Mouse (Mus musculus): Measurements from ENCODE around the gene Urb2. TPM values are rescaled to one million over a fixed set of nuclear protein-coding genes. Genes with fewer than 3 reads are reported as not detected.
A peak's percentile ranks its signal among the peaks of the same experiment; 100 is the strongest.

Urb2 gene
- polyA plus RNA-seq, 1 experiment: 33.4 TPM

DNA sequence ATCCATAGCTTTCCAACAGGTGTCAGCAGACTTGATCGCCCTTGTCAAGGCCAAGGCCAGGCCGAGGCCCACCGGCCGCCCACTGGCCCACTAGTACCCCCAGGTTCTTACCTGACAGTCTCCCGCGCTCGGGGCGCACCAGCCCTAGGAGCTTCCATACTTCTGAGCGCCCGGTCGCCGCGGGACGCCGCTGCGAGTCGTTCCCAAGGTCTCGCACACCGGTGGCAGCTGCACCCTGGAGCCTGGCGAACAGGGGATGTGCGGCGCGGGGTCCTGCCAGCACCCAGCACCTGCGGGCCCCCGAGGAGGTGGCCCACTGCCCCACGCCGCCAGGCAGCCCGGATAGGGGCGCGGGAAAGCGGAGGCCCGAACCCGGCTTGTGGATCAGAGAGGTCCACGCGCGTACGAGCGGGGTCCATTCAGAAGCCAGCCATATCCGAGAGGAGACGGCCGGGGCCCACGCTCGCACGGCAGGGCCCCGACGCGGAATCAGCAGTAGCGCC lies 39.0 kb upstream of the Urb2 start:
- TF ChIP-seq CTCF (IDR thresholded peaks at IDR 0.05; ENCODE audit: control insufficient read depth, insufficient read depth, insufficient replicate concordance, low read depth, low read length): no peak
- no peak for TF ChIP-seq POLR2A (IDR thresholded peaks at IDR 0.05; ENCODE audit: control insufficient read depth, low read depth, low read length)
- Histone ChIP-seq H3K27me3 (ENCODE audit: control insufficient read depth, insufficient read depth, low read length) (no peaks in the 10 kb centered on the region), H3K4me3 (ENCODE audit: control insufficient read depth, low read depth, low read length) (peak overlapping the region; percentile 88), H3K4me1 (ENCODE audit: control insufficient read depth, insufficient read depth, low read length) (peaks cover 4% of the 10 kb centered on the region), H3K36me3 (ENCODE audit: control insufficient read depth, insufficient read depth, low read length) (no peaks in the 10 kb centered on the region), H3K27ac (ENCODE audit: control insufficient read depth, insufficient read depth, low read depth, low read length) (no peak overlapping the region)

GRCm38 (mm10) chr8:123982826-123983400 lies 38.4 kb upstream of the Urb2 start, which contains the start of gene Abcb10:
Gene Abcb10, minus strand, starts transcription at chr8:123983122.
- Histone ChIP-seq H3K36me3 (ENCODE audit: control insufficient read depth, insufficient read depth, low read length) (no peaks in the 10 kb centered on the region), H3K4me3 (ENCODE audit: control insufficient read depth, low read depth, low read length) (peak within 1 kb of the TSS; percentile 88), H3K27me3 (ENCODE audit: control insufficient read depth, insufficient read depth, low read length) (no peaks in the 10 kb centered on the region), H3K4me1 (ENCODE audit: control insufficient read depth, insufficient read depth, low read length) (peaks cover 4% of the 10 kb centered on the region), H3K27ac (ENCODE audit: control insufficient read depth, insufficient read depth, low read depth, low read length) (peak within 1 kb of the TSS; percentile 40; the same call in 1 of the 2 replicates)
- no peak for TF ChIP-seq CTCF (IDR thresholded peaks at IDR 0.05; ENCODE audit: control insufficient read depth, insufficient read depth, insufficient replicate concordance, low read depth, low read length)
- peak; percentile 65; the same call in 1 of the 2 replicates for TF ChIP-seq POLR2A (IDR thresholded peaks at IDR 0.05; ENCODE audit: control insufficient read depth, low read depth, low read length)

DNA sequence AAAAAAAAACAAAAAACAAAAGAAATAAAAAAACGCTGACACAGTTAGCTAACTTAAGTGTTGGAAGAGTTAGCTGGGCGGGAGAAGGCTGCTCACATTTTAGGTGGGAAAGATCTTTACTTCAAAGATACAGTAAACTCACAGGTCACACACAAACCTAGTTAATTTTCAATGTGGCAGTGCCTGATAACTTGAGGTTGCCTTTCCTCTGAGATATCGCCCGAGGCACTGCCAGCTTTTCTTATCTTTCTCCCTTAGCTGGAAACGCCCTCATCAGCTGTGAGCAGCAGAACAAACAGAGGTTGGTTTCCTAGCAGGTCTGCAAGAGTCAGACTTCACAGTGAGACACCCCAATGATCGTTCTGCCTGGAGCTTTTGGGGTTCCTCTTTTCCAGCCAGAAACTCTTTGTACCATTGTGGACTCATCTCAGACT lies 32.7 kb upstream of the Urb2 start:
- no peak for TF ChIP-seq POLR2A (IDR thresholded peaks at IDR 0.05; ENCODE audit: control insufficient read depth, low read depth, low read length)
- no peak for TF ChIP-seq CTCF (IDR thresholded peaks at IDR 0.05; ENCODE audit: control insufficient read depth, insufficient read depth, insufficient replicate concordance, low read depth, low read length)

DNA sequence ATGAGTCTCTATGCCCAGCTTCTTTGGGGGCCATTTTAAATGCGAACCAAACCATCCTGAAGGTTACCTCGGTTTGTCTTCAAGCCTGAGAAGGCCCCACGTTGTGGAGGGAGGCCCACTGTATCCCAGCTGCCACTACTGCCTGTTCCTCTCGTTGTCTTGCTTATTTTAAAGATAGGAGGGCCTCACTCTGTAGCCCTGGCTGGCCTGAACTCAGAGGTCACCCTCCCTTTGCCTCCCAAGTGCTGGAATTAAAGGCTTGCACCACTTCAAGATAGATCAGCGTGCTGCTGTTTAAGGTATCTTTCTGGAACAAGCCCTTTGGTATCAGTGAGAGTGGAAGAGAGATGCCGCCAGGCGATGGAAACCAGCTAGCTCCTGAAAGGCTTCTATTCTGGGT lies 32.2 kb upstream of the Urb2 start:
- TF ChIP-seq CTCF (IDR thresholded peaks at IDR 0.05; ENCODE audit: control insufficient read depth, insufficient read depth, insufficient replicate concordance, low read depth, low read length): no peak
- TF ChIP-seq POLR2A (IDR thresholded peaks at IDR 0.05; ENCODE audit: control insufficient read depth, low read depth, low read length): no peak
- H3K27ac ChIP-seq (ENCODE audit: control insufficient read depth, insufficient read depth, low read depth, low read length): no peak overlapping the region
- H3K4me1 ChIP-seq (ENCODE audit: control insufficient read depth, insufficient read depth, low read length): no peaks in the 10 kb centered on the region
- H3K36me3 ChIP-seq (ENCODE audit: control insufficient read depth, insufficient read depth, low read length): no peaks in the 10 kb centered on the region
- H3K4me3 ChIP-seq (ENCODE audit: control insufficient read depth, low read depth, low read length): no peak overlapping the region
- H3K27me3 ChIP-seq (ENCODE audit: control insufficient read depth, insufficient read depth, low read length): no peaks in the 10 kb centered on the region

More for the DNA sequence above, 32.7 kb upstream of the Urb2 start:
- Histone ChIP-seq H3K4me1 (ENCODE audit: control insufficient read depth, insufficient read depth, low read length) (no peaks in the 10 kb centered on the region), H3K4me3 (ENCODE audit: control insufficient read depth, low read depth, low read length) (no peak overlapping the region), H3K27ac (ENCODE audit: control insufficient read depth, insufficient read depth, low read depth, low read length) (no peak overlapping the region), H3K36me3 (ENCODE audit: control insufficient read depth, insufficient read depth, low read length) (no peaks in the 10 kb centered on the region), H3K27me3 (ENCODE audit: control insufficient read depth, insufficient read depth, low read length) (no peaks in the 10 kb centered on the region)

- Histone ChIP-seq H3K27me3 (ENCODE audit: control insufficient read depth, insufficient read depth, low read length) (no peaks in the 10 kb centered on the region), H3K4me3 (ENCODE audit: control insufficient read depth, low read depth, low read length) (no peak overlapping the region), H3K36me3 (ENCODE audit: control insufficient read depth, insufficient read depth, low read length) (no peaks in the 10 kb centered on the region), H3K27ac (ENCODE audit: control insufficient read depth, insufficient read depth, low read depth, low read length) (no peak overlapping the region), H3K4me1 (ENCODE audit: control insufficient read depth, insufficient read depth, low read length) (no peaks in the 10 kb centered on the region)
- no peak for TF ChIP-seq CTCF (IDR thresholded peaks at IDR 0.05; ENCODE audit: control insufficient read depth, insufficient read depth, insufficient replicate concordance, low read depth, low read length)
- TF ChIP-seq POLR2A (IDR thresholded peaks at IDR 0.05; ENCODE audit: control insufficient read depth, low read depth, low read length): no peak
These were observed 30.8 kb upstream of the Urb2 start for GRCm38 (mm10) chr8:123990277-123991049.

- no peaks in the 10 kb centered on the region for H3K4me1 ChIP-seq (ENCODE audit: control insufficient read depth, insufficient read depth, low read length)
- no peaks in the 10 kb centered on the region; the same call in 1 of the 2 replicates for H3K36me3 ChIP-seq (ENCODE audit: control insufficient read depth, insufficient read depth, low read length)
- H3K27me3 ChIP-seq (ENCODE audit: control insufficient read depth, insufficient read depth, low read length): no peaks in the 10 kb centered on the region
- TF ChIP-seq CTCF (IDR thresholded peaks at IDR 0.05; ENCODE audit: control insufficient read depth, insufficient read depth, insufficient replicate concordance, low read depth, low read length): no peak
- TF ChIP-seq POLR2A (IDR thresholded peaks at IDR 0.05; ENCODE audit: control insufficient read depth, low read depth, low read length): no peak
- H3K4me3 ChIP-seq (ENCODE audit: control insufficient read depth, low read depth, low read length): no peak overlapping the region
- no peak overlapping the region for H3K27ac ChIP-seq (ENCODE audit: control insufficient read depth, insufficient read depth, low read depth, low read length)
These were observed 28.7 kb upstream of the Urb2 start for GRCm38 (mm10) chr8:123992587-123992986.

DNA sequence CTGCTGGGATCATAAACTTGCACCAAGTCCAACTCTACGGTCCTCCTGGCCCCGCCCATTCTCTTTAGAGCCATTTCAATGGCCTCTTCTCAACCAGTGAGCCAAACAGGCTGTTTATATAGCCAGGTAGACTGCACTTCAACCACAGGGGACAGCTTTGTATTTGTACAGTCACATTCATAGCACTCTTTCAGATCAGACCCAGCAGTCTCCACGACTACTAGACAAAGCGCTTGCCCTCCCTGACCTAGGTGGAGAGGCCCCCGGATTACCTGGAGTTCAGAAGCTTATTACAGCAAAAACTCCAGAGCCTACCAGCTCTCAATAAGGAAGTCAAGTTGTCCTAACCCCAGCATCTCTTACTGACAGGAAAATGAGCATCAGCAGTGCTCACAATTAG lies 27.7 kb upstream of the Urb2 start:
- Histone ChIP-seq H3K36me3 (ENCODE audit: control insufficient read depth, insufficient read depth, low read length) (no peaks in the 10 kb centered on the region; the same call in 1 of the 2 replicates), H3K27ac (ENCODE audit: control insufficient read depth, insufficient read depth, low read depth, low read length) (no peak overlapping the region)

More for the DNA sequence above, 27.7 kb upstream of the Urb2 start:
- TF ChIP-seq CTCF (IDR thresholded peaks at IDR 0.05; ENCODE audit: control insufficient read depth, insufficient read depth, insufficient replicate concordance, low read depth, low read length): no peak
- H3K27me3 ChIP-seq (ENCODE audit: control insufficient read depth, insufficient read depth, low read length): no peaks in the 10 kb centered on the region
- no peaks in the 10 kb centered on the region for H3K4me1 ChIP-seq (ENCODE audit: control insufficient read depth, insufficient read depth, low read length)
- H3K4me3 ChIP-seq (ENCODE audit: control insufficient read depth, low read depth, low read length): no peak overlapping the region

All from testis, adult 2 months (tissue).